Mouse (Mus musculus): ENCODE data around the gene Gm37419.

GRCm38 (mm10) chr16:23969919-23970318, 18.4 kb upstream of the Gm37419 start:
- TF ChIP-seq CTCF (IDR thresholded peaks at IDR 0.05; ENCODE audit: low read depth) (no peak), EP300 (optimal IDR thresholded peaks at IDR 0.05) (no peak)
